Mouse (Mus musculus) MEL (cell line): ENCODE data around the gene Asna1. TPM values are rescaled to one million over a fixed set of nuclear protein-coding genes. Genes with fewer than 3 reads are reported as not detected.
A peak's percentile ranks its signal among the peaks of the same experiment; 100 is the strongest.

Experiments
- DNase-seq: peaks from one replicate; pipeline ENCODE4 v3.0.0; 2011; ENCODE audit warnings: low read depth, low spot score
- H3K27ac ChIP-seq: 2 replicates; pipeline ENCODE4 v1.5.1; 2012; ENCODE audit warnings: low read depth, mild to moderate bottlenecking, control low read depth, low read length, moderate library complexity; ENCODE audit not compliant: control insufficient read depth
- H3K27me3 ChIP-seq, 2 experiments: fragments of 150-350 bp in 1 of 2; sonication (generic) in 1 of 2; 2 replicates each; pipeline ENCODE4 v1.6.1; 2012; ENCODE audit warnings: low read length in 2 of 2, mild to moderate bottlenecking in 2 of 2, improper control_type of control experiment in 1 of 2, moderate library complexity in 1 of 2; ENCODE audit not compliant: insufficient read depth in 2 of 2, control insufficient read depth in 1 of 2
- H3K36me3 ChIP-seq, 2 experiments: 2 replicates each; pipeline ENCODE4 v1.6.1; 2012 to 2014; ENCODE audit warnings: low read length in 2 of 2, improper control_type of control experiment in 1 of 2, inconsistent platforms in 1 of 2, mild to moderate bottlenecking in 1 of 2; ENCODE audit not compliant: insufficient read depth in 2 of 2, control insufficient read depth in 1 of 2
- H3K4me1 ChIP-seq, 2 experiments: fragments of 150-350 bp in 1 of 2; sonication (generic) in 1 of 2; 2 replicates each; pipeline ENCODE4 v1.6.1; 2012; ENCODE audit warnings: low read length in 2 of 2, improper control_type of control experiment in 1 of 2, mild to moderate bottlenecking in 1 of 2; ENCODE audit not compliant: insufficient read depth in 2 of 2, control insufficient read depth in 1 of 2
- H3K4me3 ChIP-seq, 2 experiments: fragments of 150-350 bp in 1 of 2; sonication (generic) in 1 of 2; 2 replicates each; pipeline ENCODE4 v1.5.1; 2012; ENCODE audit warnings: low read depth in 2 of 2, low read length in 2 of 2, mild to moderate bottlenecking in 2 of 2, moderate library complexity in 2 of 2, control low read depth in 1 of 2, improper control_type of control experiment in 1 of 2; ENCODE audit not compliant: control insufficient read depth in 1 of 2, insufficient read depth in 1 of 2
- H3K79me2 ChIP-seq: 2 replicates; pipeline ENCODE4 v1.6.1; 2012; ENCODE audit warnings: mild to moderate bottlenecking, low read length, moderate library complexity; ENCODE audit not compliant: control insufficient read depth, poor library complexity, insufficient read depth
- H3K9ac ChIP-seq: 2 replicates; pipeline ENCODE4 v1.6.1; 2012; ENCODE audit warnings: low read depth, mild to moderate bottlenecking, control low read depth, low read length, moderate library complexity; ENCODE audit not compliant: control insufficient read depth, poor library complexity, severe bottlenecking
- H3K9me3 ChIP-seq: fragments of 150-350 bp; sonication (generic); replicated peaks from 2 replicates; pipeline ENCODE4 v1.6.1; 2012; ENCODE audit warnings: mild to moderate bottlenecking, low read length, improper control_type of control experiment, moderate library complexity; ENCODE audit not compliant: insufficient read depth
- BHLHE40 ChIP-seq: IDR thresholded peaks from 2 replicates; pipeline ENCODE4 v1.6.1; 2012; ENCODE audit warnings: low read depth, mild to moderate bottlenecking, inconsistent platforms, low read length, improper control_type of control experiment, borderline replicate concordance
- CHD1 ChIP-seq: IDR thresholded peaks from 2 replicates; pipeline ENCODE4 v1.6.1; 2012; ENCODE audit warnings: low read depth, mild to moderate bottlenecking, inconsistent platforms, low read length, improper control_type of control experiment
- CHD2 ChIP-seq: IDR thresholded peaks from 2 replicates; pipeline ENCODE4 v1.6.1; 2011; ENCODE audit warnings: low read length, improper control_type of control experiment
- CTCF ChIP-seq, 3 experiments: IDR thresholded peaks in 2 of 3; conservative IDR thresholded peaks in 1 of 3; 2 replicates each; pipeline ENCODE4 v1.5.1; 2011 to 2012; ENCODE audit warnings: low read length in 3 of 3, low read depth in 2 of 3, mild to moderate bottlenecking in 2 of 3, improper control_type of control experiment in 1 of 3, inconsistent platforms in 1 of 3, mixed read lengths in 1 of 3, moderate library complexity in 1 of 3; ENCODE audit not compliant: control insufficient read depth in 1 of 3, insufficient read depth in 1 of 3, poor library complexity in 1 of 3, severe bottlenecking in 1 of 3
- ELF1 ChIP-seq: IDR thresholded peaks from 2 replicates; pipeline ENCODE4 v1.6.1; 2014; ENCODE audit warnings: low read depth, mild to moderate bottlenecking, inconsistent platforms, low read length, improper control_type of control experiment, moderate library complexity
- EP300 ChIP-seq, 2 experiments: IDR thresholded peaks; 2 replicates each; pipeline ENCODE4 v1.6.1; 2011; ENCODE audit warnings: improper control_type of control experiment in 2 of 2, low read length in 2 of 2, low read depth in 1 of 2, mild to moderate bottlenecking in 1 of 2
- ETS1 ChIP-seq: IDR thresholded peaks from 2 replicates; pipeline ENCODE4 v1.6.1; 2012; ENCODE audit warnings: low read depth, mild to moderate bottlenecking, inconsistent platforms, low read length, improper control_type of control experiment, moderate library complexity
- HCFC1 ChIP-seq: IDR thresholded peaks from 2 replicates; pipeline ENCODE4 v1.6.1; 2012; ENCODE audit warnings: low read depth, mild to moderate bottlenecking, inconsistent platforms, low read length, improper control_type of control experiment, moderate library complexity
- JUND ChIP-seq: IDR thresholded peaks from 2 replicates; pipeline ENCODE4 v1.6.1; 2011; ENCODE audit warnings: low read depth, mild to moderate bottlenecking, improper control_type of control experiment, low read length
- MAFK ChIP-seq: IDR thresholded peaks from 2 replicates; pipeline ENCODE4 v1.6.1; 2011; ENCODE audit warnings: low read depth, mild to moderate bottlenecking, low read length, improper control_type of control experiment, borderline replicate concordance
- MAX ChIP-seq: IDR thresholded peaks from 2 replicates; pipeline ENCODE4 v1.6.1; 2011; ENCODE audit warnings: low read length, improper control_type of control experiment
- MEF2A ChIP-seq: IDR thresholded peaks from 2 replicates; pipeline ENCODE4 v1.6.1; 2014; ENCODE audit warnings: low read depth, mild to moderate bottlenecking, inconsistent platforms, low read length, improper control_type of control experiment; ENCODE audit not compliant: poor library complexity, insufficient replicate concordance, severe bottlenecking; ENCODE audit errors: extremely low read depth
- MXI1 ChIP-seq: IDR thresholded peaks from 2 replicates; pipeline ENCODE4 v1.6.1; 2011; ENCODE audit warnings: mild to moderate bottlenecking, low read depth, low read length, improper control_type of control experiment
- MYB ChIP-seq: IDR thresholded peaks from 2 replicates; pipeline ENCODE4 v1.6.1; 2011; ENCODE audit warnings: mild to moderate bottlenecking, low read depth, low read length, improper control_type of control experiment
- MYC ChIP-seq: IDR thresholded peaks from 2 replicates; pipeline ENCODE4 v1.6.1; 2011; ENCODE audit warnings: low read depth, mild to moderate bottlenecking, low read length, improper control_type of control experiment, moderate library complexity
- NELFE ChIP-seq: IDR thresholded peaks from 2 replicates; pipeline ENCODE4 v1.6.1; 2011; ENCODE audit warnings: low read depth, low read length, improper control_type of control experiment
- NRF1 ChIP-seq: IDR thresholded peaks from 2 replicates; pipeline ENCODE4 v1.6.1; 2014; ENCODE audit warnings: low read depth, mild to moderate bottlenecking, inconsistent platforms, low read length, improper control_type of control experiment, moderate library complexity; ENCODE audit not compliant: poor library complexity, insufficient read depth, severe bottlenecking
- POLR2A ChIP-seq, 2 experiments: IDR thresholded peaks; 2 replicates each; pipeline ENCODE4 v1.6.1; 2011 to 2012; ENCODE audit warnings: low read length in 2 of 2, mild to moderate bottlenecking in 2 of 2, control low read depth in 1 of 2, improper control_type of control experiment in 1 of 2, low read depth in 1 of 2, moderate library complexity in 1 of 2; ENCODE audit not compliant: control insufficient read depth in 1 of 2, insufficient read depth in 1 of 2, poor library complexity in 1 of 2
- POLR2AphosphoS2 ChIP-seq: IDR thresholded peaks from 2 replicates; pipeline ENCODE4 v1.6.1; 2011; ENCODE audit warnings: low read length, improper control_type of control experiment
- POLR2AphosphoS5 ChIP-seq: IDR thresholded peaks from 2 replicates; pipeline ENCODE4 v1.6.1; 2012; ENCODE audit warnings: low read depth, borderline replicate concordance, mild to moderate bottlenecking, inconsistent platforms, low read length, moderate library complexity, mixed read lengths
- RAD21 ChIP-seq: IDR thresholded peaks from 2 replicates; pipeline ENCODE4 v1.6.1; 2011; ENCODE audit warnings: mild to moderate bottlenecking, low read depth, low read length, improper control_type of control experiment
- RCOR1 ChIP-seq: IDR thresholded peaks from 2 replicates; pipeline ENCODE4 v1.6.1; 2012; ENCODE audit warnings: low read depth, mild to moderate bottlenecking, inconsistent platforms, low read length, improper control_type of control experiment
- SIN3A ChIP-seq: IDR thresholded peaks from 2 replicates; pipeline ENCODE4 v1.6.1; 2012; ENCODE audit warnings: low read length, improper control_type of control experiment, inconsistent platforms
- SMC3 ChIP-seq: IDR thresholded peaks from 2 replicates; pipeline ENCODE4 v1.6.1; 2011; ENCODE audit warnings: low read depth, low read length, improper control_type of control experiment
- TBP ChIP-seq: IDR thresholded peaks from 2 replicates; pipeline ENCODE4 v1.8.0; 2011; ENCODE audit warnings: low read depth, low read length, improper control_type of control experiment
- TCF12 ChIP-seq: IDR thresholded peaks from 2 replicates; pipeline ENCODE4 v1.6.1; 2014; ENCODE audit warnings: low read depth, mild to moderate bottlenecking, inconsistent platforms, low read length, improper control_type of control experiment, moderate library complexity
- USF1 ChIP-seq: IDR thresholded peaks from 2 replicates; pipeline ENCODE4 v1.6.1; 2014; ENCODE audit warnings: low read depth, mild to moderate bottlenecking, inconsistent platforms, low read length, improper control_type of control experiment, moderate library complexity
- ZC3H11A ChIP-seq: IDR thresholded peaks from 2 replicates; pipeline ENCODE4 v1.6.1; 2012; ENCODE audit warnings: low read depth, mild to moderate bottlenecking, inconsistent platforms, low read length, improper control_type of control experiment
- ZMIZ1 ChIP-seq: IDR thresholded peaks from 2 replicates; pipeline ENCODE4 v1.6.1; 2012; ENCODE audit warnings: low read depth, mild to moderate bottlenecking, inconsistent platforms, low read length, improper control_type of control experiment, moderate library complexity
- ZNF384 ChIP-seq: IDR thresholded peaks from 2 replicates; pipeline ENCODE4 v1.6.1; 2012; ENCODE audit warnings: low read depth, mild to moderate bottlenecking, inconsistent platforms, low read length, improper control_type of control experiment
- polyA plus RNA-seq, 2 experiments: library from polyadenylated mRNA; stranded (reverse) in 1 of 2; unstranded in 1 of 2; fragments of >175 nt in 1 of 2; fragments of >200 nt in 1 of 2; gene quantifications; 2 replicates each; pipeline versions ENCODE4 v1.2.1 to v1.2.4; 2012; ENCODE audit warnings: low replicate concordance in 2 of 2, low read depth in 1 of 2; ENCODE audit not compliant: insufficient read length in 2 of 2, insufficient read depth in 1 of 2, missing spikeins in 1 of 2
- total RNA-seq: library from RNA; depleted of rRNA; stranded (reverse); fragments of 300-350 nt; gene quantifications from 2 replicates; pipeline ENCODE4 v1.2.3, GENCODE M21; 2012

Gene Asna1
- total and polyA plus RNA-seq, 3 experiments = 132 to 192 TPM; not detected in 1

DNA sequence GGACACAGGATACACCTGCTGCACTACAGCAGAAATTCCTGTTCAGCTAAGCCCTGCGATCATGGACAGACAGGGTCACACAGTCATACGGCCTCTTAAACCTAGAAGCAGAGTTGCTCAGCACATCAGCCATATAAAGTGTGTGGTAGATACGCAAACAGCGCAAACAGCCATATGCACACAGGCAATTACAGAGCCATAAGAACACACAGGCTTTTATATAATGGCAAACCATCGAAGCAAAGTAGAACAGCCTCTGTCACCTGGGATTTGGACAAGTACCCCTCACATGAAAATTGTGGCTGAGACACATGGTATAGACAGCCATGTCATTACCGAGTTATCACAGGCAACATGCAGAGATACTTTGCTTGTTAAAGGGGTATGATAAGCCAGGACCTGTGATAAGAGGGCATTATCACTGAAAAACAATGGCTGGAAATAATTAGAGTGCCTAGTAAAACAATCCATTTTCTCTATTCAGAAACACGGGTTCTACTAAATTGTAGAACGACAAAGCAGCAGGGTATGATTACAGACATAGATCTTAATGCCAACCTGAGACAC lies 38.6 kb downstream of the Asna1 start (continued):
- no peak for TF ChIP-seq POLR2A (IDR thresholded peaks at IDR 0.05; ENCODE audit: control insufficient read depth in 1 of 2, insufficient read depth in 1 of 2, low read depth in 1 of 2, low read length in 2 of 2, poor library complexity in 1 of 2)
- TF ChIP-seq MAFK = no peak
- TF ChIP-seq CHD2 = no peak
- TF ChIP-seq TCF12 = peak; percentile 94
- no peak for TF ChIP-seq CTCF (IDR thresholded peaks at IDR 0.05 in 2 of 3, conservative IDR thresholded peaks at IDR 0.05 in 1 of 3; ENCODE audit: control insufficient read depth in 1 of 3, insufficient read depth in 1 of 3, low read depth in 2 of 3, low read length in 3 of 3, poor library complexity in 1 of 3, severe bottlenecking in 1 of 3)
- no peak for TF ChIP-seq ELF1
- TF ChIP-seq MAX = peak; percentile 60; the same call in 1 of the 2 replicates
- TF ChIP-seq ZC3H11A = no peak
- no peak; the same call in 1 of the 2 replicates for TF ChIP-seq HCFC1
- TF ChIP-seq MYB = no peak
- TF ChIP-seq SMC3 = no peak
- TF ChIP-seq ZMIZ1 = no peak
- peak; percentile 77 for TF ChIP-seq MXI1
- peak; percentile 93 for TF ChIP-seq SIN3A
- TF ChIP-seq JUND = no peak
- peak; percentile 78; the same call in 1 of the 2 replicates for TF ChIP-seq MYC
- no peak for TF ChIP-seq TBP
- peak; percentile 85 for TF ChIP-seq RCOR1
- TF ChIP-seq ETS1 = peak; percentile 92
- TF ChIP-seq, all 39 proteins: peak for 11

DNA sequence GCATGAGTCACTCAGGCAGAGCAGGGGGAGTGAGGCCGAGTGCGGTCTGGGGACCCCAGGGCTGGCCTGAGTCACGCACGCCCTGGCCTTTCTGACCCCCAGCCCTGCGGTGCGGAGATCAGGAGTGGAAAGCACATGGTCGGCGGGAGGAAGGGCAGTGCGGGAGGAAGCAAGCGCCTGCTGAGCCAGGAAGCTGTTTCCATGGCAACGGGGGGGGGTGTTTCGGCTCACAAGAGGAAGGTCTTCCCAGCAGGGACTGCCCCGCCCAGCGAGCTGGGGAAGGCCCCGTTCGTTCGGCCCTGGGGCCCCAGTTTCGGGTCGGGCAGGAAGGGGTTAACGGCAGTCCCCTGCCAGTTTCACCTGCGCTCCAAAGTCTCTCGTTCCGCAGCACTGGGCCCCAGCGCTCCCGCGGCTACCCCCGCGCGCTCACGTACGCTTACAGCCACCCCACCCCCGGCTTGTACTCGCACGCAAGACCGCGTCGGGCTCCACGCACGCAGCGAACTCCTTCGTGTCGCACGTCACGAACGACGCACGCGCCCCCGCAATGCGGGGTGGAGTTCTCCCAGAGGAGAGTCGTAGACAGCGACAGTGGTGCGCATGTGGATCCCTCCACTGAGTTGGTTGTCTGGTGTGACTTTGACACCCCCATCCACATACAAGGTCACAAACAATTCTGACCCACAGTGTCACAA lies 39.2 kb downstream of the Asna1 start:
- Histone ChIP-seq H3K9me3 (no peaks in the 10 kb centered on the region), H3K36me3 (peaks cover 0 to 50% of the 10 kb centered on the region in 2 experiments; a peak in 2 of 4 replicates), H3K27ac (peak overlapping the region; percentile 91), H3K9ac (peak overlapping the region; percentile 88), H3K4me3 (peak overlapping the region; percentile 61 to 65), H3K27me3 (no peaks in the 10 kb centered on the region), H3K79me2 (peaks cover 6% of the 10 kb centered on the region; the same call in 1 of the 2 replicates), H3K4me1 (peaks cover 11 to 58% of the 10 kb centered on the region in 2 experiments)
- DNase-seq = peak; percentile 96
- TF ChIP-seq ETS1 (peak; percentile 46; the same call in 1 of the 2 replicates), CHD1 (no peak), ZC3H11A (no peak), RAD21 (no peak), HCFC1 (peak; percentile 27), NELFE (peak; percentile 62), POLR2AphosphoS5 (peak; percentile 47; the same call in 1 of the 2 replicates), ZMIZ1 (0 out of 2 replicates have a peak, but pooled peaks have one; percentile 44), POLR2A (IDR thresholded peaks at IDR 0.05; ENCODE audit: control insufficient read depth in 1 of 2, insufficient read depth in 1 of 2, low read depth in 1 of 2, low read length in 2 of 2, poor library complexity in 1 of 2) (peak; percentile 18 to 70), USF1 (0 out of 2 replicates have a peak, but pooled peaks have one; percentile 4), BHLHE40 (0 out of 2 replicates have a peak, but pooled peaks have one; percentile 18), MEF2A (0 out of 2 replicates have a peak, but pooled peaks have one; percentile 26), MAFK (no peak), MXI1 (peak; percentile 96), ZNF384 (no peak), TCF12 (0 out of 2 replicates have a peak, but pooled peaks have one; percentile 21), MYB (no peak), JUND (no peak), POLR2AphosphoS2 (peak; percentile 35; the same call in 1 of the 2 replicates), SIN3A (peak; percentile 89), MAX (peak; percentile 90), NRF1 (peak; percentile 63), ELF1 (peak; percentile 43; the same call in 1 of the 2 replicates), EP300 (IDR thresholded peaks at IDR 0.05; ENCODE audit: low read depth in 1 of 2, low read length in 2 of 2) (peak; percentile 27 to 32; a peak in 2 of 4 replicates)
